Comparison of ENCODE assay signal across 17 mouse cellular contexts in genomic region chr2:104128803-104129531, GRCm38 (mm10). TPM values are rescaled to one million over a fixed set of nuclear protein-coding genes. Genes with fewer than 3 reads are reported as not detected.
DNase-seq lines count a peak whose midpoint lies in the region; ATAC-seq and TF ChIP-seq lines count a peak whose summit lies in the region.
"Had no signal": no experiment of that assay in that cellular context is flagged by ENCODE, and none has a peak within 500 bp of the region (broad histone marks: within the 10 kb centered on the region; RNA-seq: fewer than 3 reads in every experiment).

No protein-coding gene starts in this region.

- H3K27ac ChIP-seq in intestine, embryonic 14.5 days (ENCODE audit: low read depth): peak overlapping the region; percentile 41; the same call in 1 of the 2 replicates
- H3K27ac ChIP-seq in forebrain, postnatal 0 days (ENCODE audit: low read depth, low read length): no peak overlapping the region
- H3K27ac ChIP-seq: neural tube, embryonic 12.5 days had no signal

- TF ChIP-seq POLR2A in lung, adult 2 months (IDR thresholded peaks at IDR 0.05; ENCODE audit: borderline replicate concordance, extremely low read depth, low read depth, low read length): no peak

- H3K9ac ChIP-seq in intestine, embryonic 14.5 days (ENCODE audit: low read length): no peak overlapping the region
- H3K9ac ChIP-seq in forebrain, postnatal 0 days: no peak overlapping the region
- H3K9ac ChIP-seq: neural tube, embryonic 12.5 days had no signal

- no peak overlapping the region for H3K4me3 ChIP-seq in intestine, embryonic 14.5 days (ENCODE audit: low read depth, low read length)
- no peak overlapping the region for H3K4me3 ChIP-seq in lung, adult 2 months (replicated peaks; ENCODE audit: extremely low read depth, low read depth, low read length)
- no peak overlapping the region for H3K4me3 ChIP-seq in forebrain, postnatal 0 days (ENCODE audit: low read depth, low read length)
- H3K4me3 ChIP-seq: neural tube, embryonic 12.5 days had no signal

- TF ChIP-seq CTCF in lung, adult 2 months (IDR thresholded peaks at IDR 0.05; ENCODE audit: insufficient read depth, low read length): no peak
- no peak for TF ChIP-seq CTCF in forebrain, postnatal 0 days (IDR thresholded peaks at IDR 0.05; ENCODE audit: low read depth)

- no peaks in the 10 kb centered on the region for H3K36me3 ChIP-seq in intestine, embryonic 14.5 days (ENCODE audit: control insufficient read depth, insufficient read depth, low read length)
- no peaks in the 10 kb centered on the region for H3K36me3 ChIP-seq in forebrain, postnatal 0 days (ENCODE audit: insufficient read depth)
- H3K36me3 ChIP-seq: neural tube, embryonic 12.5 days had no signal

- ATAC-seq in intestine, embryonic 14.5 days (replicated peaks; ENCODE audit: low FRiP score, low TSS enrichment, low read depth): peak; percentile 56
- ATAC-seq in forebrain, postnatal 0 days: no peak
- ATAC-seq in frontal cortex, adult (ENCODE audit: low TSS enrichment): no peak
- ATAC-seq: activated CD4-positive, CD25-positive, alpha-beta regulatory T cell, adult 4 months had no signal

- 74% methylated on average over 13 of the region's 13 CpGs for WGBS in intestine, embryonic 14.5 days
- 74% methylated on average over 13 of the region's 13 CpGs for WGBS in lung, adult 2 months
- 87% methylated on average over 13 of the region's 13 CpGs for WGBS in forebrain, postnatal 0 days

- no peak overlapping the region for H3K4me2 ChIP-seq in intestine, embryonic 14.5 days (ENCODE audit: low read length)
- no peak overlapping the region for H3K4me2 ChIP-seq in forebrain, postnatal 0 days (ENCODE audit: low read depth)
- H3K4me2 ChIP-seq: neural tube, embryonic 12.5 days had no signal

- DNase-seq in heart, adult 11 months: peak; percentile 92
- no peak for DNase-seq in heart, adult 9 months (ENCODE audit: low spot score in 2 of 2)
- peak; percentile 84 for DNase-seq in adrenal gland, adult 2 months
- no peak for DNase-seq in intestine, embryonic 14.5 days (ENCODE audit: low spot score)
- peak; percentile 21 for DNase-seq in lung, adult 2 months
- no peak for DNase-seq in forebrain, postnatal 0 days
- DNase-seq in layer of hippocampus, adult 18-20 months (ENCODE audit: low spot score in 2 of 2): no peak
- DNase-seq: B cell, adult 2 months; cerebellum, adult 11-12 months; right cerebral cortex, adult 18-20 months had no signal

- H3K9me3 ChIP-seq in intestine, embryonic 14.5 days (ENCODE audit: control insufficient read depth, low read length): no peaks in the 10 kb centered on the region
- H3K9me3 ChIP-seq in forebrain, postnatal 0 days (ENCODE audit: low read length): no peaks in the 10 kb centered on the region
- H3K9me3 ChIP-seq: neural tube, embryonic 12.5 days had no signal

- no peaks in the 10 kb centered on the region for H3K27me3 ChIP-seq in intestine, embryonic 14.5 days (replicated peaks; ENCODE audit: control insufficient read depth, insufficient read depth, low read length)
- H3K27me3 ChIP-seq in forebrain, postnatal 0 days (ENCODE audit: insufficient read depth, low read length): peaks cover 3% of the 10 kb centered on the region; the same call in 1 of the 2 replicates

- H3K4me1 ChIP-seq in intestine, embryonic 14.5 days (replicated peaks; ENCODE audit: control insufficient read depth, insufficient read depth, low read length): peaks cover 5% of the 10 kb centered on the region; the same call in 1 of the 2 replicates
- no peaks in the 10 kb centered on the region for H3K4me1 ChIP-seq in lung, adult 2 months (ENCODE audit: control insufficient read depth, insufficient read depth, low read length)
- no peaks in the 10 kb centered on the region for H3K4me1 ChIP-seq in forebrain, postnatal 0 days (ENCODE audit: insufficient read depth)
- H3K4me1 ChIP-seq: neural tube, embryonic 12.5 days had no signal

RNA-seq across cellular contexts. Expression of gene A930018P22Rik, which starts 6.4 kb away (rescaled TPM):
- 1 to 10 TPM in 1 of 2 experiments, under 1 TPM in 1; 0.73 to 1.6 TPM for total RNA-seq in adrenal gland, adult 2 months (2021)
- polyA plus RNA-seq in adrenal gland, adult 2 months (2012; rRNA removed): 1.8 and 3.3 TPM in 2 replicates
- not detected in 2 replicates for polyA plus RNA-seq in intestine, embryonic 14.5 days (2014; fragmentation: Nextera tagmentation; extraction: Ambion mirVana)
- 0.26 TPM in 1 of 2 replicates, not detected in the other for polyA plus RNA-seq in lung, adult 2 months (2012; rRNA removed)
- total RNA-seq in forebrain, postnatal 0 days (2014; rRNA removed): 1.9 TPM in 1 of 2 replicates, not detected in the other
- polyA plus RNA-seq in forebrain, postnatal 0 days (2015; fragmentation: Nextera tagmentation; extraction: Ambion mirVana): 0.18 TPM in 1 of 2 replicates, not detected in the other
- under 1 TPM in 1 of 2 experiments, not detected in 1; 0.40 TPM for total RNA-seq in layer of hippocampus, adult 18-20 months (2021)
- total RNA-seq: granulocyte monocyte progenitor cell, adult 5-6 weeks; left cerebral cortex, postnatal 36 days; MEL had no signal
- polyA plus RNA-seq: activated CD4-positive, CD25-positive, alpha-beta regulatory T cell, adult 4 months; hindbrain, embryonic 11.5 days had no signal

RNA-seq across cellular contexts. Expression of gene Cd59a, which starts 33.4 kb away (rescaled TPM):
- 100 to 1,000 TPM; 113 to 117 TPM for total RNA-seq in adrenal gland, adult 2 months (2021)
- 24.5 and 30.9 TPM in 2 replicates for polyA plus RNA-seq in adrenal gland, adult 2 months (2012; rRNA removed)
- polyA plus RNA-seq in intestine, embryonic 14.5 days (2014; fragmentation: Nextera tagmentation; extraction: Ambion mirVana): 27.1 and 28.9 TPM in 2 replicates
- 10.8 and 17.6 TPM in 2 replicates for polyA plus RNA-seq in lung, adult 2 months (2012; rRNA removed)
- total RNA-seq in forebrain, postnatal 0 days (2014; rRNA removed): 2.2 and 5.2 TPM in 2 replicates
- 8.6 and 11.0 TPM in 2 replicates for polyA plus RNA-seq in forebrain, postnatal 0 days (2015; fragmentation: Nextera tagmentation; extraction: Ambion mirVana)
- total RNA-seq in layer of hippocampus, adult 18-20 months (2021): 1 to 10 TPM; 3.7 to 5.3 TPM

RNA-seq across cellular contexts. Expression of gene Cd59b, which starts 59.3 kb away (rescaled TPM):
- total RNA-seq in adrenal gland, adult 2 months (2021): 10 to 100 TPM; 10.5 to 12.5 TPM
- 7.8 and 10.6 TPM in 2 replicates for polyA plus RNA-seq in adrenal gland, adult 2 months (2012; rRNA removed)
- 3.8 and 5.1 TPM in 2 replicates for polyA plus RNA-seq in intestine, embryonic 14.5 days (2014; fragmentation: Nextera tagmentation; extraction: Ambion mirVana)
- 1.9 and 5.8 TPM in 2 replicates for polyA plus RNA-seq in lung, adult 2 months (2012; rRNA removed)
- 1.5 TPM in 1 of 2 replicates, not detected in the other for total RNA-seq in forebrain, postnatal 0 days (2014; rRNA removed)
- polyA plus RNA-seq in forebrain, postnatal 0 days (2015; fragmentation: Nextera tagmentation; extraction: Ambion mirVana): 1.5 and 1.6 TPM in 2 replicates
- total RNA-seq in layer of hippocampus, adult 18-20 months (2021): 1 to 10 TPM in 1 of 2 experiments, under 1 TPM in 1; 0.66 to 1.4 TPM
- total RNA-seq: granulocyte monocyte progenitor cell, adult 5-6 weeks; MEL had no signal
- polyA plus RNA-seq: activated CD4-positive, CD25-positive, alpha-beta regulatory T cell, adult 4 months had no signal

Comparison
In these comparisons a context has a peak if more than half of its experiments do, and no peak if none do; other contexts are left out.
1. DNase-seq: peak in heart, adult 11 months (single experiment), adrenal gland, adult 2 months (single experiment) and lung, adult 2 months (single experiment); none in heart, adult 9 months (0 of 2), intestine, embryonic 14.5 days (single experiment), forebrain, postnatal 0 days (single experiment) and layer of hippocampus, adult 18-20 months (0 of 2).